Mouse (Mus musculus): ENCODE results near the gene Clec10a.

DNA sequence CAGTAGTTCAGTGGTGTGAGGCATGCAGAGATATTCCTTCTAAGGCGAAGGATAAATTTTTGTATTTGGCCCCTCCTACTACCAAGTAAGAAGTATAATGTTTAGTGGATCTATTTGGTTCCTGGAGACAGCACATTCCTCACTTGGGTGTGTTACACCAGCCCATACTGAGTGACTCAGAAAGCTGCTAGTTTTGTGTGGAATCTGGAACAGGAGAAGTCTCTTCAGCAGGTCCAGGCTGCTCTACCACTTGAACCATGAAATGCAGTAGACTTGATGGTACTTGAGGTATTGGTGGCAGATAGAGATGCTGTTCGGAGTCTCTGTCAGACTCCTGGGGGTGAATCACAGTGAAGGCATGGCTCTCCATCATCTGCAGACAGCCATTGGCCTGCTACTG lies 54.7 kb downstream of the Clec10a start:
- TF ChIP-seq POLR2A (IDR thresholded peaks at IDR 0.05; ENCODE audit: insufficient read depth, low read depth, low read length) (no peak), CTCF (IDR thresholded peaks at IDR 0.05) (no peak), EP300 (IDR thresholded peaks at IDR 0.05; ENCODE audit: insufficient read depth, low read depth, low read length) (no peak)

All from heart, adult 2 months (tissue).